Mouse (Mus musculus) mesoderm, embryonic 11.5 days (tissue): ENCODE measurements around the gene Olfr623.

Source experiments
- DNase-seq: peaks from one replicate; pipeline ENCODE4 v3.0.0-alpha.2; 2012; ENCODE audit warnings: low read depth, low spot score

Gene Olfr623

DNA sequence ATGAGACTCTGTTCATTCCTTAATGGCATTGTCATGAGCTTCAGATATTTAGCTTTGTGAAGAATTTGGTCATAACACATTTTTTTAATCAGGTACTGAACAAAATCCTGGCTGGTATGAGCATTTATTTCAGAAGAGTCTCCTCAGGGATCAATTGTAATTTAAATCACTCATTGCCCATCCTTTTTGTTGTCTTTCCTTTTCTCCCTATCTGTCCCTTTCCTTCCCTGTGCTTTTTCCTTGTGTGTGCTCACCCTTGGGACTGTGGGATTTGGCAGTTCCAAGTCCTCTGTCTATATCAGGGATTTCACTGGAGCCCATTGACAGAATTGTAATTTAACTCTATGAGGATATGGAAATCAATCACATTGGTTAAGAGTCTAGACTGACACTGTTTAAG, at the start of gene Olfr623:
TSS of gene Olfr623 (minus strand) at position 101 of the 400 bp plus-strand sequence.
- no peak for DNase-seq

DNA sequence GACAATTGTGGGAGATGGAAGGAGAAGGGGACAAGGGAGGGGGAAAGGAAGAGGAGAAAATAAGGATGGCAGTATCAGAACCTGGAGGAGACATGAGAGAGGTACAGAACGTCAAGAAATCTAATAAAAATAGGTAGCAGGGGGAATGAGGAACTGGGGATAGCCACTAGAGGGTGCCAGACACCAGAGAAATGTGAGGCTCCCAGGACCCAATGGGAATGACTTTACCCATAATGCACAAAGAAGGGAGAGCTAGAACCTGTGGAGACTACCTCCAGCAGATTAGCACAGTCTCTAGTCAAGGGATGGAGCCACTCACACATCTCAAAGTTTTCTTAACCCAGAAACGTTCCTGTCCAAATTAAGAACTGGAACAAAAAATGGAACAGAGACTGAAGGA, 48.5 kb upstream of the Olfr623 start:
- no peak for DNase-seq

DNA sequence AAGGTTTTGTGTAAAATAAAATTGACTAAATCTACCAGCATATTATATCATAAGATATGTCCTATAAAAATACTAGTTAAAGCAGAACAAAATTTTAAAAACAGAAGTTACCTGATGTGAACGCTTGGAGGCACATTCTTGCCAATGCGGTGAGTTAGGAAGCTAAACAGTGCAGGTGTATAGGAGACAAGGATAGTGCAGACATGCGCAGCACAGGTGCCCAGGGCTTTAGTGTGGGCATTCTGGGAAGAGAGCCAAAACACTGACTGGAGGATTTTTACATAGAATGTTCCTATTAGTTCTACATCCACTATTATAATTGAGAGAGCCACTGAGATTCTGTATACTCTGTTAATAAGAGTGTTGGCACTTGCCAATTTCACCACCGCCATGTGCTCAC, 36.0 kb upstream of the Olfr623 start:
- no peak for DNase-seq

DNA sequence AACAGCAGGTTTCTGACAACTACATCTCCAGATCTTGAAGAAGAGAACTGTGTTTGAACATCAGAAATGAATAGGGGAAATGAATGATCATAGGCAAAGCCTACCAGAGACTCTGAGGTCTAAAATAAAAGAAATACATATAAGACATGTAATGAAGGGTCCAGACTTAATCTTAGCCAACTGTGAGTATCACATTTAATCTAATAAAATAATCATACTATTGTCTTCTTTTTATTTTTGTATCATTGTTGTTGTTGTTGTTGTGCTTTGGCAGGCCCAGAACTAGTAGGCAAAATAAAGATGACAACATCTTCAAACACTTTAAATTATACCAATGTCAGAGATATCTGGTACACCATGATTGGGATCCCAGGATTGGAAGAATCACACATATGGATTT, 18.9 kb upstream of the Olfr623 start, which contains the start of gene Olfr625-ps1:
TSS of gene Olfr625-ps1 (plus strand) at position 301 of the 400 bp plus-strand sequence.
- DNase-seq, result no peak

DNA sequence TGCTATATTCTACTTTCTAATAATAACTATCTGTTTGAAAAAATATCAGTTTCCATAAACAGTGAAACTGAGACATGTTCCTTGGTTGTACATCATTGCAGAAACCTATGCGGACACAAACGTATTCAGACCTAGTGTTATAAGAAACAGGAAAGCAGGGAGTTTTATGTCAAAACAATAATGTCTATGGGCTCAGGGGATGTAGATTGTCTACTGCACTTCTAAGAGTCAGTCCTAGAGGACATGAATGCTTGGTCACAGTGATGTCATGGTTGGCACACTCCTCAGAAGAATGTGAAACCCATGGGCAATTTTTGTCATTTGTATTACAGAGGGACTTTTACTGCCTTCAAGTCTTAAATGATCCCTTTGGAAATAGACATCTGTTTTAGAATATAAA, 7.6 kb upstream of the Olfr623 start, which contains the start of gene Olfr624:
TSS of gene Olfr624 (minus strand) at position 101 of the 400 bp plus-strand sequence.
- no peak for DNase-seq

DNA sequence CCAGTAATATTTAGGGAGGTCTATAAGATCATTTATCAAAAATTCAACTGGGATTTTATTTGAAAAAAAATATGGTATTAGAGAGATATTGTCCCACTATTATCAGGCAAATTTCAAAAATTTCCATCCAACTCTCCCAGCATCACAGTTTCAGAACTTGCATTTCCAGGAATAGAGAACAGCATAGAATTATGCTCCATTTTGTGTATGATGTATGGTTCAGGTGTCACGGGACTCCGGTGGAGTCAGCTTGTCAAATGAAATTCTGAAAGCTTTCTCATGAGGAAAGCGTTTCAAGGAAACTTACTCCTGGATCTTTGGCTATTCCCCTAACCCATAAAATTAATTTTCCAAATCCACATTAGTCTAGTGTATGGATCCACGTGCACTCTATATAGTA, 19.4 kb downstream of the Olfr623 start:
- DNase-seq, result no peak

DNA sequence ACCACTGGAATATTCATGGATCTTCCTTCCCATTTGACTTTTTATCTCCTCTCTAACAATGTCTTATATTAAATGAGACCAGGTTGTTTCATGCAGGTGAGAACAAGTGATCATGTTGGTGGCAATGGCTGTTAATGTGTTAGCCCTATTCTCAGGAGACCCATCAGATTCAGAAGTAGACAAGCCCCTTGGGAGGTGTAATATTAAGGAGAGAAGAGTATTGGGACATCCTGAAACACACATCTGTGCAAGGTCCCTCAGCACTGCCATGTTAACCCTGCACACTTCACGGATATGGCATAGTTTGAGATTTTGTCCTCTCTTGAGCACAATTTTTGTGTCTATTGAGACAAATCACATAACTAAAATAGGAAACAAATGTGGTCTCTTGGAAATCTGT, 20.9 kb downstream of the Olfr623 start, which contains the start of gene Olfr622:
TSS of gene Olfr622 (minus strand) at position 101 of the 400 bp plus-strand sequence.
- no peak for DNase-seq

DNA sequence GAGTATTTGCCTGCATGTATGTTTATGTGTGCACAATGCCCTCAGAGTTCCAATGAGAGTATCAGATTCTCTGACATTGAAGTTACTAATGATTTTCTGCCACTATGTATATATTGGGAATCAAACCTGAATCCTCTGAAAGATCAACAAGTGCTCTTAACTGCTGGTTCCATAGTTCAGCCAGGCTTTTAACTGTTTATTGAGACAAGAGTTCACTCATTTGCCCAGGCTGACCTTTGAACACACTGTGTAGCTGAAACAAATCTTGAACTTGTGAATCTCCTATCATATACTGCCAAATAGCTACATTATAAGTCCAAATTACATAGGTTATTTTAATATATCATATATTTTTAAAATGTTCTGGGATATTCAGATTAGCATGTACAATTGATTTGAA, 26.7 kb downstream of the Olfr623 start:
- no peak for DNase-seq

DNA sequence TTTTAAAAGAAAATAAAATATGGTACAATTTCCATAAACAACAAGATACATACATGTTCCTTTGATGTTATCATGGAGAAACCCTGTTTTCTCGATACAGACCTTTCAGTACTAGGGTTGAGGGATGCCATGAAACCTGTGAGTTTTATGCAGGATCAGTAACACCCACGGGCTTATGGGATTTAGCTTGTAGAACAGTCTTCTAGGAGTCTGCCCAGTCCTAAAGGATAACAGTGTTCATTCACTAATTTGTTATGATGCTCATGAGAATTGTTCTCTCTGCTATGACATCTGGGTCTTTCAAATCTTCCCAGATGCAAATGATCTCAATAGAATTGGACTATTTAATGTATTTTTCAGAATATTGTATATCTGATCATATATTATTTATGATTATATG, 51.1 kb downstream of the Olfr623 start, which contains the start of gene Olfr620:
TSS of gene Olfr620 (minus strand) at position 101 of the 400 bp plus-strand sequence.
- DNase-seq, result no peak
